Mouse (Mus musculus) thymus, adult 2 months (tissue): ENCODE results near the gene Dock3.

Source experiments
- CTCF ChIP-seq: fragments of 200-500 bp; IDR thresholded peaks from 2 replicates; pipeline ENCODE4 v1.5.1; 2012; ENCODE audit warnings: mild to moderate bottlenecking, control low read depth, low read length, moderate library complexity, borderline replicate concordance; ENCODE audit not compliant: control insufficient read depth, poor library complexity, insufficient read depth; ENCODE audit errors: extremely low read depth
- POLR2A ChIP-seq: fragments of 200-500 bp; IDR thresholded peaks from 2 replicates; pipeline ENCODE4 v1.6.1; 2012; ENCODE audit warnings: mild to moderate bottlenecking, low read length, control low read depth, moderate library complexity; ENCODE audit not compliant: control insufficient read depth, poor library complexity, insufficient read depth; ENCODE audit errors: extremely low read depth

GRCm38 (mm10) chr9:106891341-106891741 is 340.4 kb downstream of the Dock3 start:
- TF ChIP-seq POLR2A (no peak), CTCF (no peak)
